Mouse (Mus musculus): Measurements from ENCODE around the gene Syde2. TPM values are rescaled to one million over a fixed set of nuclear protein-coding genes. Genes with fewer than 3 reads are reported as not detected.

Syde2 gene
- 1.4 and 1.7 TPM in 2 replicates for polyA plus RNA-seq (2015; fragmentation: Nextera tagmentation; extraction: Ambion mirVana)

DNA sequence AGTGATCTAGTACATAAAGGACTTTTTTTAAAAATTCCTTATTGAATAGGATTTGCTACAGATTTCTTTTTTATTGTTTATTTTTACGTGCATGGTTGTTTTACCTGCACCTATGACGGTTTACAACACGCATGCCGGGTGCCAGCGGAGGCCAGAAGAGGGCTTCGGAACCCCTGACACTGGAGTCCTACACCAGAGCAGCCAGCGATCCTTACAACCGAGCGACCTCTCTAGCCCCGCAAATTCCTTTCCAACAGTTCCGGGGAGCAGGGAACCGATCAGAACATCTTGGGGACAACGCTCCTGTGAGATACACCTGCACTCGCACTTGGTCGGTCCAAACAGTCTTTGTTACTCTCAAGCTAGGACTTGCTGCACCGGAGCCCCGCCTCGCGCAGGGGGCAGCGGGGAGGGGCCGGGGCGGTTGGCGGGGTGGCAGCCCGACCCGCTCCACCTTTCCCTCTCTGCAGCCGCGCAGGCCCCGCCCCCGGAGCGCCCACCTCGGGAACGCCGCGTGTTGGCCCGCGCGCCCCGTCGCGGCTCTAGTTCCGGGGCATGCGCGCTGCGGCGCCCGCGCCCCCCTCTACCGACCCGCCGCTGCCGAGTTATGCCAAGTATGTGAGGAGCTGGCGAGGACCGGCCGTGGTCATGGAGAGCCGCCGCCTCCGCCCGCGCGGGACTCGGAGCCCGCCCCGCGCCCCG, at the start of gene Syde2:
TSS of gene Syde2 (plus strand) at position 603 of the 702 bp plus-strand sequence.
- peak within 1 kb of the TSS; percentile 81 for H3K4me2 ChIP-seq (replicated peaks; ENCODE audit: low read depth, low read length)
- WGBS: under 1% methylated on average over 51 of the region's 65 CpGs
- 0 out of 2 replicates have a peak, but pooled peaks cover 2% of the 10 kb centered on the region for H3K9me3 ChIP-seq (ENCODE audit: low read length)
- H3K27ac ChIP-seq (ENCODE audit: low read length): peak within 1 kb of the TSS; percentile 96
- peak within 1 kb of the TSS; percentile 87 for H3K9ac ChIP-seq (replicated peaks; ENCODE audit: low read length)
- H3K4me3 ChIP-seq (ENCODE audit: low read length): peak within 1 kb of the TSS; percentile 75
- peaks cover 31% of the 10 kb centered on the region for H3K4me1 ChIP-seq (ENCODE audit: insufficient read depth, low read length)
- peaks cover 8% of the 10 kb centered on the region; the same call in 1 of the 2 replicates for H3K27me3 ChIP-seq (ENCODE audit: insufficient read depth, low read length)
- peak; percentile 88 for ATAC-seq (ENCODE audit: low FRiP score, low TSS enrichment)
- H3K36me3 ChIP-seq (ENCODE audit: insufficient read depth, low read length): no peaks in the 10 kb centered on the region

DNA sequence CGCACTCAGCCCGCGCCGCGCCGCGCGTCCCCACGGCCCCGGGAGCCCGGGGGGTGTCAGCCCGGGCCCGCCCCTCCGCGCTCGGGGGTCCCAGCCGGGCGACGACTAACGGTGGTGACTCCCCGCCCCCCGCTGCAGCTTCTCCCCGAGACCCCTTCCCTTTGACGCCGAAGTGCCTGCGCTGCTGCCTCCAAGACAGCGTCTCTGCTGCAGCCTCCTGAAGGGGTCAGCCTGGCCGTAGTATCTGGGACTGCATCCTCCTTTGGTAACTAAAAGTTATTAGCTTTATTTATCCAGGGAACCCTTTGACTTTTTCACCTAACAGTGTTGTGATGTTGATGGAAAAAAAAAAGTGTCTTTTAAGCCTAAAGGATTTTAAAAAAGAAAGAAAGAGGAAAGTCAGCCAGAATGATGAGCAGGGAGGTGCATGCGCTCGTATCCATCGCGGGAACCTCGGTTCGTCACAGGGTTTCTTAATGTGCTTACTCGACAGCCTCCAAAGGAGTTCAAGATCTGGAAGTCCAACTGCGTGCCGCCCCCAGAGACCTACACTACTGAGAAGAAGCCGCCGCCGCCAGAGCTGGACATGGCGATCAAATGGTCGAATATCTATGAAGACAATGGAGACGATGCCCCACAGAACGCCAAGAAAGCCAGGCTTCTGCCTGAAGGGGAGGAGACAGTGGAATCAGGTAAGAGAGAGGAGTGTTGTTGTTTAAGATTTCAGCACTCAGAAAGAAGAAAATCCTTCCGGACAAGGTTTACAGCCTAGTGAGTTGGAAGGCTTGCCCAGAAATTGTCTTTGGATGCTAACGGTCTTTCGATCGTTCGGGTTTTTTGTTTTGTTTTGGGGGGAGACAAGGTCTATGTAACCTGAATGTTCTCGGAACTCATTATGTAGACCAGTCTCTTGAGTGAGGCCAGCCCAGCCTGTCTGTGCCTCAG, 49.0 kb upstream of the Syde2 start:
- peak; percentile 16 for ATAC-seq (ENCODE audit: low FRiP score, low TSS enrichment)

GRCm38 (mm10) chr3:145939402-145939801, 48.3 kb upstream of the Syde2 start:
- Histone ChIP-seq H3K4me3 (ENCODE audit: low read length) (peak overlapping the region; percentile 96), H3K27me3 (ENCODE audit: insufficient read depth, low read length) (no peaks in the 10 kb centered on the region), H3K27ac (ENCODE audit: low read length) (no peak overlapping the region), H3K4me2 (replicated peaks; ENCODE audit: low read depth, low read length) (peak overlapping the region; percentile 67), H3K9me3 (ENCODE audit: low read length) (no peaks in the 10 kb centered on the region), H3K9ac (replicated peaks; ENCODE audit: low read length) (no peak overlapping the region; the same call in 1 of the 2 replicates), H3K36me3 (ENCODE audit: insufficient read depth, low read length) (peaks cover 12% of the 10 kb centered on the region), H3K4me1 (ENCODE audit: insufficient read depth, low read length) (peaks cover 29% of the 10 kb centered on the region)
- ATAC-seq (ENCODE audit: low FRiP score, low TSS enrichment): no peak
- 89% methylated on average over 12 of the region's 12 CpGs for WGBS

More for the DNA sequence above, 49.0 kb upstream of the Syde2 start:
- Histone ChIP-seq H3K9ac (replicated peaks; ENCODE audit: low read length) (peak overlapping the region; percentile 89), H3K4me2 (replicated peaks; ENCODE audit: low read depth, low read length) (peak overlapping the region; percentile 67), H3K4me1 (ENCODE audit: insufficient read depth, low read length) (peaks cover 29% of the 10 kb centered on the region), H3K4me3 (ENCODE audit: low read length) (peak overlapping the region; percentile 96), H3K27ac (ENCODE audit: low read length) (no peak overlapping the region), H3K9me3 (ENCODE audit: low read length) (no peaks in the 10 kb centered on the region), H3K27me3 (ENCODE audit: insufficient read depth, low read length) (no peaks in the 10 kb centered on the region), H3K36me3 (ENCODE audit: insufficient read depth, low read length) (peaks cover 11% of the 10 kb centered on the region)
- WGBS: 20% methylated on average over 46 of the region's 50 CpGs

GRCm38 (mm10) chr3:145939971-145940370, 47.7 kb upstream of the Syde2 start:
- Histone ChIP-seq H3K9me3 (ENCODE audit: low read length) (no peaks in the 10 kb centered on the region), H3K4me2 (replicated peaks; ENCODE audit: low read depth, low read length) (no peak overlapping the region), H3K27ac (ENCODE audit: low read length) (no peak overlapping the region), H3K4me3 (ENCODE audit: low read length) (no peak overlapping the region), H3K36me3 (ENCODE audit: insufficient read depth, low read length) (peaks cover 17% of the 10 kb centered on the region), H3K9ac (replicated peaks; ENCODE audit: low read length) (no peak overlapping the region), H3K27me3 (ENCODE audit: insufficient read depth, low read length) (no peaks in the 10 kb centered on the region), H3K4me1 (ENCODE audit: insufficient read depth, low read length) (peaks cover 29% of the 10 kb centered on the region)
- 91% methylated on average over 4 of the region's 4 CpGs for WGBS
- ATAC-seq (ENCODE audit: low FRiP score, low TSS enrichment): no peak

- no peak overlapping the region for H3K4me2 ChIP-seq (replicated peaks; ENCODE audit: low read depth, low read length)
- peaks cover 29% of the 10 kb centered on the region for H3K4me1 ChIP-seq (ENCODE audit: insufficient read depth, low read length)
- no peaks in the 10 kb centered on the region for H3K27me3 ChIP-seq (ENCODE audit: insufficient read depth, low read length)
- H3K36me3 ChIP-seq (ENCODE audit: insufficient read depth, low read length): peaks cover 18% of the 10 kb centered on the region
- H3K9ac ChIP-seq (replicated peaks; ENCODE audit: low read length): no peak overlapping the region
- WGBS: 14% methylated on average over 3 of the region's 3 CpGs
- H3K4me3 ChIP-seq (ENCODE audit: low read length): no peak overlapping the region
- H3K27ac ChIP-seq (ENCODE audit: low read length): no peak overlapping the region
- no peak for ATAC-seq (ENCODE audit: low FRiP score, low TSS enrichment)
- no peaks in the 10 kb centered on the region for H3K9me3 ChIP-seq (ENCODE audit: low read length)
Observed at GRCm38 (mm10) chr3:145941971-145942370, 45.7 kb upstream of the Syde2 start.

GRCm38 (mm10) chr3:145944348-145944747, 43.3 kb upstream of the Syde2 start:
- Histone ChIP-seq H3K4me2 (replicated peaks; ENCODE audit: low read depth, low read length) (no peak overlapping the region), H3K27ac (ENCODE audit: low read length) (no peak overlapping the region), H3K27me3 (ENCODE audit: insufficient read depth, low read length) (no peaks in the 10 kb centered on the region), H3K4me3 (ENCODE audit: low read length) (no peak overlapping the region), H3K9ac (replicated peaks; ENCODE audit: low read length) (no peak overlapping the region), H3K4me1 (ENCODE audit: insufficient read depth, low read length) (peaks cover 16% of the 10 kb centered on the region), H3K9me3 (ENCODE audit: low read length) (no peaks in the 10 kb centered on the region), H3K36me3 (ENCODE audit: insufficient read depth, low read length) (peaks cover 18% of the 10 kb centered on the region)
- ATAC-seq (ENCODE audit: low FRiP score, low TSS enrichment): 0 out of 2 replicates have a peak, but pooled peaks have one; percentile 25
- 73% methylated on average over 7 of the region's 7 CpGs for WGBS

DNA sequence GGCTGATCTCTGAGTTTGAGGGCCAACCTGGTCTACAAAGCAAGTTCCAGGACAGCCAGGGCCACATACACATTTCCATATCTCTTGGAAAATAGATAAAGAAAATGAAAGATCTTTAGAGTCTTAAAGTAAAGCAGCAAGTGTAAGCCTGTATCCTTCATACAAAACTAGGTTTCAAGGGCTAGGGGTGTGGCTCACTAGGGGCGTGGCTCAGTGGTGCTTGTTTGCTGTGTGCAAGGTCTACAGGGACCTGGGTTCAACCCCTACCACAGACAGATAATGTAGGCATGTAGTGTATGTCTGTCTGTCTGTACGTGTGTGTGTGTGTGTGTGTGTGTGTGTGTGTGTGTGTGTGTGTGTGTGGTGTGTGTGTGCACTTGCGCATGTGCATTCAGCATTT, 41.8 kb upstream of the Syde2 start:
- WGBS: 87% methylated on average over 3 of the region's 3 CpGs
- H3K27me3 ChIP-seq (ENCODE audit: insufficient read depth, low read length): no peaks in the 10 kb centered on the region
- ATAC-seq (ENCODE audit: low FRiP score, low TSS enrichment): no peak

DNA sequence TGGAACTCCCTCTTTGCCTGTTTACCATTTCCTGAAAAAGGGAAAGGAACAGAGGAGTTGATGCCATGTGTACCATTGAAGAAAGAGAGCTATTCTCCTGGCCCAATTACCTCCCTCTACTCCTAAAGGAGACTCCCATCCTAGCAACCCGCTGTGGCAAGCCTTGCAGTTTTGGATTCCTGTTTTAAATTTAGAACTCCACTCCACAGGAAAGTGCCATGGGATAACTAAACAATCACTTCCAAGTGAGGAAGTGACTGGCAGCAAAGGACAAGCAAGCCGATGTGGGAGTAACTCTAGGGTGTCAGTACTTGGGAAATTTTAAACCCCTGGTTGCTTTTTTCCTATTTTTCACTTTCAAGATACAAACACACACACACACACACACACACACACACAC, 41.0 kb upstream of the Syde2 start:
- Histone ChIP-seq H3K36me3 (ENCODE audit: insufficient read depth, low read length) (peaks cover 10% of the 10 kb centered on the region), H3K4me3 (ENCODE audit: low read length) (no peak overlapping the region), H3K9ac (replicated peaks; ENCODE audit: low read length) (no peak overlapping the region), H3K27ac (ENCODE audit: low read length) (no peak overlapping the region), H3K4me1 (ENCODE audit: insufficient read depth, low read length) (peaks cover 15% of the 10 kb centered on the region), H3K27me3 (ENCODE audit: insufficient read depth, low read length) (no peaks in the 10 kb centered on the region), H3K4me2 (replicated peaks; ENCODE audit: low read depth, low read length) (no peak overlapping the region), H3K9me3 (ENCODE audit: low read length) (no peaks in the 10 kb centered on the region)
- ATAC-seq (ENCODE audit: low FRiP score, low TSS enrichment): no peak
- WGBS: 47% methylated on average over 2 of the region's 2 CpGs

More for the DNA sequence above, 41.8 kb upstream of the Syde2 start:
- peaks cover 19% of the 10 kb centered on the region for H3K4me1 ChIP-seq (ENCODE audit: insufficient read depth, low read length)
- no peak overlapping the region for H3K4me2 ChIP-seq (replicated peaks; ENCODE audit: low read depth, low read length)
- no peak overlapping the region for H3K9ac ChIP-seq (replicated peaks; ENCODE audit: low read length)
- no peak overlapping the region for H3K4me3 ChIP-seq (ENCODE audit: low read length)
- no peak overlapping the region for H3K27ac ChIP-seq (ENCODE audit: low read length)
- peaks cover 10% of the 10 kb centered on the region for H3K36me3 ChIP-seq (ENCODE audit: insufficient read depth, low read length)
- no peaks in the 10 kb centered on the region for H3K9me3 ChIP-seq (ENCODE audit: low read length)

GRCm38 (mm10) chr3:145947539-145948204, 40.0 kb upstream of the Syde2 start:
- no peak for ATAC-seq (ENCODE audit: low FRiP score, low TSS enrichment)
- peaks cover 12% of the 10 kb centered on the region for H3K4me1 ChIP-seq (ENCODE audit: insufficient read depth, low read length)
- no peak overlapping the region for H3K4me3 ChIP-seq (ENCODE audit: low read length)
- WGBS: 31% methylated on average over 6 of the region's 6 CpGs
- no peak overlapping the region for H3K9ac ChIP-seq (replicated peaks; ENCODE audit: low read length)
- no peak overlapping the region for H3K4me2 ChIP-seq (replicated peaks; ENCODE audit: low read depth, low read length)
- H3K36me3 ChIP-seq (ENCODE audit: insufficient read depth, low read length): peaks cover 10% of the 10 kb centered on the region
- H3K9me3 ChIP-seq (ENCODE audit: low read length): no peaks in the 10 kb centered on the region
- no peaks in the 10 kb centered on the region for H3K27me3 ChIP-seq (ENCODE audit: insufficient read depth, low read length)
- H3K27ac ChIP-seq (ENCODE audit: low read length): no peak overlapping the region

All from kidney, embryonic 16.5 days (tissue).